Mouse (Mus musculus): ENCODE data around the gene Ssu2. TPM values are rescaled to one million over a fixed set of nuclear protein-coding genes. Genes with fewer than 3 reads are reported as not detected.

Ssu2 gene
- total RNA-seq (2022): 1 to 10 TPM in 3 of 4 experiments, under 1 TPM in 1; 0.94 to 1.7 (median 1.4) TPM

DNA sequence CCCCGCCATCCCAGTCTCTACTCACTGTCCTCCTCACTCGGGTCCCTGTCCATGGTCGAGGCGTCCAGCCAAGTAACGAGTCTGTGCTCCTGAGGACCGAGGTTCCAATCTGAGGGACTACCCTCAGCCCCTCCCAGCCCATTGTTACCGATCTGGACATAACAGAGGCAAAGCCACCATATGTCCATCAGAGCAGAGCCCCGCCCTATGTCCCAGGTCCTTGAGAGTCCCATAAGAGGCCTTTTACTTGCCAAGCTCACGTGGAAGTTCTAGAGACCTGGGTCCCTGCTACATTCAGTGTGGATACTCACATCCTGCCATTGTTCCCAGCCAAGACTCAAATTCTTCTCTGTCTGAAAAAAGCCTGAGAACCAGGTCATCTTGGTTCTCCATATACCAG is at the start of gene Ssu2:
TSS of gene Ssu2 (minus strand) at position 77 of the 400 bp plus-strand sequence.
- DNase-seq (ENCODE audit: low spot score): peak; percentile 44

DNA sequence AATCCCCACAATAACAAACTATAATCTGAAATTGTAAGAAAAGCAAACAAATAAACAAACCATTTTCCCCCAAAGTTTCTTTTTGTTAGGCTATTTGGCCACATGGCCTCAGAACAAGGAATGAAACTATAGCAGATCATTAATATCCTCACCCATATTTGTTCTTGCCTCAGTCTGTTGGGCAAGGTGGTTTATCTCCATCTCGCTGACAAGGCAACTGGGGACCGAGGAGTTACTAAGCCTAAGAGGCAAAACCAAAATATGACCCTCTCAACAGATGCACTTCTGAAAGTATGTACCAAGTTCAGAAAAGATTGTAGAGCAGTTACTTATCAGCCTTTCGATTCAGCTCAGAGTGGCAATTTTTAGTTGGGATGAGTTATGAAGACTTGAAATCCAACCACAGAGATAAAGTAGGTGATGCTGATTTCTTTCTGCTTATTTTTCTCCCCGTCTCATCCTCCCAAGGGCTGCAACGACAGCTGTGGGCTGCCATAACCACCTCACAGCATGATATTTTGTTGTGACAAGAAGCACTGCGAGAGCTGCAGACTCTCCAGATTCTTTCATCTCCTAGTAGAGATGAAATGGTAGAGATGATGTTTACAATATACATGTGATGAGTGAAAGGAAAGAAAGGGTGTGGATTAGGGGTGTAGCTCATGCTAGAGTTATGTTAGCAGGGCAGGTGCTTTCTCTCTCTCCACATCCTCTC is 38.4 kb upstream of the Ssu2 start:
- no peak for DNase-seq (ENCODE audit: low spot score)

DNA sequence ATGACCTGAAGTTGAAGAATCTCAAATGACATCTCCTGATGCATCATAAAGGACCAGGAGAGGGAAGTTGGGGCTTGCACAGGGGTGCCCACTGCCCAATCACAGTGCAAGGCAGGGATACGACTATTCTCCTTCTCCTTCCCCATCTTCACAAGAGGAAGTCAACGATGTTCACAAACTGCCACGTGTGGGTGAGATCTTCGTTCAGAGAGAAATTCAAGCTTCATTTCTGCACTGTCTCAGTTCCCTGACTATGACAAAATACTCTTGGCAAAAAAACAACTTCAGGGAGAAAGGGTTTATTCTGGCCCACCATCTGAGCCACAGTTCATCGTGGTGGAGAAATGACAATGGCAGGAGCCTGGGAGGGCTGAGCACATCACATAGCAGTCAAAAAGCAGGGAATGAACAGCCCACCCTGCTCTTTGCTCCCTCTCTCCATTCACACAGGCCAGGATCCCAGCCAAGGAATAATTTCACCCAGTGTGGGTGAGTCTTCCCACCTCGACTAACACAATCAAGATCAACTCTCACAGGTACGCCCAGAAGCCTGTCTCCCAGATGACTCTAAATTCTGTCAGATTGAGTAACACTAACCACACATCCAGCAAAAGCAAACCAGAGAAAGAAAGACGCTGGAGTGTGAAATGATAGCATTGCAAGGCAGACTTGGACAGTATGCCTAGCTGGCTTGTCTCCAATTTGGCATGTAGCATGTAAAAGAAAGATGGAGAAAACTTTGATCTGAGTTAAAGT is 36.1 kb upstream of the Ssu2 start:
- no peak for DNase-seq (ENCODE audit: low spot score)

DNA sequence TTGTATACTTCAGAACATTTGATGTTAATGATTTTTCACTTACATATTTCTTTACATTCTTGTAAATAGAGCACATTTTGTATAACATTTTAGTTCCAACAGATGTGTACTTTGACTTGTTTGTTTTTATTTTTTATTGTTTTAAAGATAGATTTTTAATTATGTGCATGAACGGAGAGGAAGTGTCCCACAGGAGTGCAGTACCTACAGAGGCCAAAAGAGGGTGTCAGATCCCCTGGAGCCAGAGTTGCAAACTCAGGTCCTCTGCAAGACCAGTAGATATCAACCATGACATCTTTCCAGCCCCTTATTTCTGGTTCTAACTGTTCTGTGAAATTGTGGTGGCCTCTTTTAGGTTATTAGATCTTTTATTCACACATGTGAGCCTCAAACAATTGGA is 33.1 kb upstream of the Ssu2 start:
- no peak for DNase-seq (ENCODE audit: low spot score)

DNA sequence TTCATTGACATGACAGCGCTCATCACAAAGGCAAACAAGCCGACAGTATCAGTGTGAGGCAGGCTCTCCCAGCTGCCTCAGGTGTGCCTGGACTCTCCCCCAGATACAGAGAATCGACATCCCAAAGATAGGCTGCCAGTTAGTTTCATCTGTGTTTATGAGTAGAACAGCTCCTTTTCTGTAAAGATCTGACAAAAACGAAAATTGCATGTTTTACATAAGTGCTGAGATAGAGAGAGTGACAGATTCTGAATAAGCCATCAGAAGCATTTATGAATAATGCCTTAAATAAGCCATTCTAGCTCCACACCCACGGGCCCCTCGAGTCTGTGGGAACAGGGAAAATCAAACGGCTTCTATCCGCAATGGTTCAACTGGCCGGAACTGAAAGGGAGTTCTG is 31.5 kb upstream of the Ssu2 start:
- DNase-seq (ENCODE audit: low spot score): no peak

DNA sequence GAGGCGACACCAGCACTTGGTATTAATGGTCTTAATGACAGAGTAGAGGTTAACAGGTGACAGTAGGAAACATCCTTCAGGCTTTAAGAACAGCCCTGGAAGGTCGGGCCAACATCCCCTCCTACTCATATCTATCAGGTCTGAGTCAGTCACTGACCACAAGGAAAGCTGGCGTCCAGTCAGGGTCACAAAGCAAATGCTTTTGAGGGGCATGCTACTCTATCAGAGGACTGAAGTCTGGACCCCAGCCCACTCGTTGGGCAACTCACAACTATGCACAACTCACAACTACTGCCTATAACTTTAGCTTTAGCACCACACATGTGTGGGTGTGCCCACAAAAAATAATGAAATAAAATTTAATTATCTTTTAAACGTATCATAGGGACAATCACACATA is 16.3 kb upstream of the Ssu2 start:
- DNase-seq (ENCODE audit: low spot score): no peak

DNA sequence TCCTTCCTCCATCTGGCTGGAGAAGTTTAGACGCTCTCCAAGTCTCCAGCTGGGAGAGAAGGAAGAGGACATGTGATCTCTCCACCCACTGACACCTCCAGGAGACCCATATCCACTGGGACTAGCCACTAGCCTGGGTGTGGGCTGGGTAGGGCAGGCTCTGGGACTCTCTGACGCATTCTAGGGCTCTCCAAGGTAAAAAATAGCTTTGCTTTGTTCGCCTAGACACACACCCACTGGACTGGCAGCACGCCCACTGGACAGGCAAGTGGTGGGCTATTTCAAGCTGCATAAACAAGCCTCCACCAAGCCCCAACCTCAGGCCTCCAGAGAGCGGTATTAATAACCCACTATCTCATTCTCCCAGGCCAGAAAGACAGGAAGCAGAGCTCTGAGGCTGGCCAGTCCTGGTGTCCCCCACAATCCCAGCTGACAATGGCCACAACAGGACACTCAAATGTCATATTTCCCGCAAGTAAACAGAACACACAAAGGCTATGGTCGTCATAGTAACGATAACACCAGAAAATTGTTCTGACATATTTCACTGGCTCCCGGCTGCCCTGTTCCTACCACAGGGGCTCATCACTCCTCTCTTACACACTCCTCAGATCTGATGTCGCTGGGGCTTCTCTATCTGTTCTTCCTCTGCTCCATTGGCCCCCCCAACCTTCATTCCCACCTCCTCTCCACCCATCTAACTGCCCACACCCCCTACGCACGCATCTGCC is 14.3 kb upstream of the Ssu2 start:
- peak; percentile 96 for DNase-seq (ENCODE audit: low spot score)

DNA sequence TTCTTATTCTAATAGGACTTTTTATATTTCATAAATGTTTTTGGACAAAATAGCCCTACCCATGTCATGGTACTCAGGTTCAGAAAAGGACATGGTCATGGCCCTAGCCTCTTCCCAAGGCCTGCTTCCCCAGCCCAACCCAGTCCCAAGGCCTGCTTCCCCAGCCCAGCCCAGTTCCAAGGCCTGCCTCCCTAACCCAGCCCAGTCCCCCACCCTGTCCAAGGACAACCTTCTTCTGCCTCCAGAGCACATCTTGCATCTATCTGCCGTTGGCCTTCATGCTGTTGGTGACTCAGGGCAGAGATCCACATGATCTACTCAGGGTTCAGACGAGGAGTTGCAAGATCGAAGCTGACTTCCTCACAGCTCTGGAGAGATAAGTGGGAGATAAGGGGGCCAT is 9.5 kb upstream of the Ssu2 start:
- no peak for DNase-seq (ENCODE audit: low spot score)

DNA sequence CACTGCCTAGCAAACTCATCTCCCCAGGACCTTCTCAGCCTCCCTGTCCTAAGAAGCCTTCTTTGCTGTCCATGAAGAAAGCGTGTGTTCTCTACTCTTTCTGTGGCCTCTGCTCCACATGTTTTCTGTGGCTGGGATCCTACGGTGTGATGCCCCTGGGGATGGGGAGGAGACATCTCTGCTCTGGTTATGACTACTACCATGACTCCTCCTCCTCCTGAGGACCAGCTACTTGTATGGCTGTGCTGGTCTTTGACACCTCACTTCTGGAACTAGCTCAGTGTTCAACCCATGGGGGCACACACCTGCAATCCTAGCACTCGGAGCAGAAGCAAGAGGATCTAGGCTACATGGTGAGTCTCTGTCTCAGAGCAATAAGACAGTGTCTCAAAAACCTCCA is 8.5 kb upstream of the Ssu2 start:
- DNase-seq (ENCODE audit: low spot score): no peak

DNA sequence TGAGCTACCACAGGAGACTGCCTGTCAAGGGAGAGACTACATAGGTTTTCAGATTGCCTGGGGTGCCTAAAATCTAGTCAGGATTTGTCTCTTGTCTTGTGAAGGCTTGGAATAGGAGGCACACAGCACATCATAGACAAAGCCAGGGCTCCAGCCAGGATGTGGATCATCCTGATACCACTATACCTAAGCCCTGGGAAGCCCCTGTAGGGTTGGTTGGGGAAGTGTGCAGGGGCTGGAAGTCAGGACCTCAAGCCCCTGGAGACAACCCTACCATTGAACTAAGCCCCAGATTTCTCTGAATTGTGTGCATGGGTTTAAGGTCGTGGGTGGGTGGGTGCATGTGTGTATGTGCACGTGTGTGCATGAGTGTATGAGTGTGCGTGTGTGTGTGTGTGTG is 562 bp upstream of the Ssu2 start:
- DNase-seq (ENCODE audit: low spot score): no peak

DNA sequence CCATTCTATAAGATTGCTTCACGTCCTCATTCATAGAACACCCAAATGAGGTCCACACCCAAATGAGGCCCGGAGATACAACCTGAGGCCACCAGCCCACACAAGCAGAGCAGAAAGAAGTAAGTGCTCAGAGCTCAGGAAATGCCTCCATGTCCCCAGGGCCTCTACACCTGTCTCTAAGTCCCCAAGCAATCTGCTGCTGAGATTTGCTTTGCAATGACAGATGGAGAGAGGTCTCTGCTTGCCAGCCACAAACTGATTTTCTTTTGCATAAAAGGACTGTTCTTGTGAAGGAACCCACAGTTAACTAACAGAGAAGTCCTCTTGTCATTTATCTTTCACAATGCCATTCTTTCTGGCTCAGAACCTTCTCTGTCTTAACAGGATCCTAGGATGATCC is 1.6 kb downstream of the Ssu2 start:
- no peak for DNase-seq (ENCODE audit: low spot score)

DNA sequence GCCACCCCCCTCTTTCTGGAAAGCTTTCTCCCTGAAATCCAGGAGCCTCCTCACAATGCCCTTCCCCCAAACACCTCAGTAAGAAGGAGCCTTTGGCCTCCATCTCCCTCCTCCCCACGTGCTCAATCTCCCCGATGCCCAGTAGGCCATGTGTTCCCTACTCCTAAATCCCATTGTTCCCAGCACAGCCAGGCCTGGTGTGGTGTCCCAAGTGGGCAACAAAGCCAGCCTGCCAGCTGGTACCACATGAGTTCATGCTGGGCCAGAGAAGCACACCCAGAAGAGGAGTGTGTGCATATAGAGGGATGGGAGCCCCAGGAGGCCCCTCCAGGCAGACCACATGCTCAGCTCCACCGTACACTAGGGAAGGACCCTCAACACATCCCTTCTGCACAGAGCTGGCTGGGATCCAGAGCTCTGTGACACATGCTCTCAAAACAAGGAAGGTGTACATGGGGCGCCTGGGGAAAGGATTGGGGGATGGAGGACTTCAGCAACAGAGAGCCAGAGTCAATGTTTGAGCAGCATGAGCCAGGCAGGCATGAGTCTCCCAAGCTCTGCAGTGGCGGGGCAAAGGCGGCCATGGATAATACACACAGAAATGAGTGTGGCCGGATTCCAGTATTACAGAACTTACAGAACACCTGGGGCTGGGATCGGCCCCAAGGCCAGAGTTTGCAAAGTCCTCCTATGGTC is 4.7 kb downstream of the Ssu2 start:
- no peak for DNase-seq (ENCODE audit: low spot score)

DNA sequence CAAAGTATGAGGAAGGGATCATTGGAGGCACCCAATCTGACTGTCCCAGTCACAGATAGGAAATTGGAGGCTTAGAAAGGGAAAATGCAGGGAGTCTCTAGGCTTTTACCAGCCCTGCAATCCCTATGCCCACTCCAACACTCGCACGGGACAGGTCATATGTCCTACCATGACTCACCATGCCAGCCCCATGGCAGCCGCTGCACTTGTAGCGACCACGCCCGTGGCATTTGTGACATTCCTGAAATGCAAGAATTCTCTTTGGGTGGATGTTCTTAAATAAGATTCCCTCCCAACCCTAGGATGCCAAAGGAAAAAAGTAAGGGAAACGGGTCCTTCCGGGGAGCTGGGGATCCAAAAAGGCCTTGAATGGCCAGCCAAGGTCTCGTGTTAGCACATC is 8.8 kb downstream of the Ssu2 start:
- no peak for DNase-seq (ENCODE audit: low spot score)

DNA sequence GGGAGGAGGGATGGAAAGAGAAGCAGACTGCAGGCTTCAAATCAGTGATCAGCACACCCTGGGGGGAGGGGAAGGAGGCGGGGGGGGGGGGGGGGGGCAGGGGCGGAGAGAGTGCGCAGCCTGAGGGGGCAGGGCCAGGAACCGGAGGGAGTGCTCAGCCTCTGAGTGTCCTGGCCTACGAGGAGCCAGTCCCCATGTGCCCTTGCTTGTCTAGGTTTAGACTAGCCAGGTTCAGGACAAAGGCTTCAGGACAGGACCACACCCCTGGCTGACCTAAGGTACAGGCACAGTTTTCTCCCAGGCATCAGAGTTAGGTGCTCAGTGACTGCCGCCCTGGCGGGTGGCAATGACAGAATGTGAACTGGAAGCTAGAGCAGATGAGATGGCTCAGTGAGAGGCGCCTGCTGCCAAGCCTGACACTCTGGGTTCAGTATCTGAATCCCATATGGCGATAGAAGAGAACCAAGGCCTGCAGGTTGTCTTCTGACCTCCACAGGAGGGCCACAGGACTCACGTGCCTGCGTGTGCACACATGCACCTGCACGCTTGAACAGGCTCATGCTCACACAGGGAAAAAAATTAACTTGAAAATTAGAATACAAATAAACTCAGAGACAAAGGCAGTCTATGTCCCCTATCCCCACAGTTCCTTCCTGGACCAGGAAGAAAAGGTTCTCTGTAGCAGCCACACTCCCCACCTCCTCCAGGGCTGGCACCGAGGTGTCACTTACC is 12.0 kb downstream of the Ssu2 start:
- no peak for DNase-seq (ENCODE audit: low spot score)

DNA sequence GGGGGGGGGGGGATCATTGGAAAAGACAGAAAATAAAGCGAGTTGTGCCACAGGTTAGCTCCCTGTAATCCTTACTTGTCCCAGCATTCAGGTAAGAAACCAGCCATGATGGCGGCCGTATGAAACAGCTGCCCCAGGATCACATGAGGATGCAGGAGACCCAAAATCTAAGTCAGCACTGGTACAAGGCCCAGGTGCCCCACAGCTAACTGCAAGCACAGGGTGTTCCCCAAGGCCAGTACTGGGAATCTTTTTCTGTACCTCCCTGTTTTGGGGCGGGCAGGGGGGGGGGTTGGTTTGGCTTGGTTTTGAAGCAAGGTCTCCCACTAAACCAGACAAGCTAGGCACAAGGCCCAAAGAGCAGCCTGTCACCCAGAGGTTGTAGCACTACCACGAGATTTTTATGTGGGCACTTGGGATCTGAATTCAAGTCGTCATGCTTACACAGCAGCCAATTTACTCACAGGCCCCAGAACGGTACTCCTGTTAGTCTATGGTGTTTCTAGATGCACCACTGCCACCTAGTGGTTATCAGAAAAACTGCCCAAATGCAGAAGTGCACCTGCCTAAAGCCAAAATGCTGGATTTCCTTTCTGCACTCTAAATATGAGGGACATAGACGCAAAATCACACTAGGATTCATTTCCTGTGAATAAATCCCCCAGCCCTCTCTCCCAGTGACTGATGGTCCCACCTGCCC is 13.8 kb downstream of the Ssu2 start:
- DNase-seq (ENCODE audit: low spot score): peak; percentile 33

DNA sequence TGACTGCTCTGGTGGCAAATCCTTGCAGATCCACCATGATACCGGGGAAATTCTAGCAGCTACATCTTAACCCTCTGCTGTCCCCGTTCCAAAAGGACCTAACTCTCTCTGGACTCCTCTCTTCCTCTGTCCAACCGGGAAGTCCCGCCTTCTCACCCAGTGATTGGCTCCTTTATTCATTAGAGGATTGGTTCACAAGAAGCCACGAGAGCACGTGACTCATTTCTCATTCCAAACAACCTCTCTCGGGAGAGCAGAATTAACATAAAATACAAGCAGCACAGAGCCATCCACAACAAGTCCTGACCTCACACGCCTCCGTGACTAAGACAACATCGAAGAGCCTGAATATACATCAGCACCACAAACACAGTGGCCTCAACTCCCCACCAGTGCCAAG is 22.5 kb downstream of the Ssu2 start:
- DNase-seq (ENCODE audit: low spot score): peak; percentile 7

DNA sequence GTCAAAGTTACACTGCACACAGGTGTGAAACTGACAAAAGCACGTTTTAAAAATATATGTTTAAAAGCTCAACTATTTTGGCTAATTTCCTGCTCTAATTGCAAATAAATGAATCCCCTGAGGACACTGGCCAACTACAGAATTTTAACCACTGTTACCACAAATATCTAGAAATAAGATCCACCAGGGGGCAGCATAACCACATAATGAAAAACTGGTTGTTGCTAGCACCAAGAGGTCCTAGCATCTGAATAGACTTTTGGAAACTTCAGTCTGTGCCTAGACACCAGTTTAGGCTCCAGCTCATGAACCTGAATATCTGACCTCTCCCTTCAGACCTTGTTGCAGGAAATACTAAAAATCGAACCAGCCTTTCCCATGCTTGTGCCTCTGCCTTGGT is 23.2 kb downstream of the Ssu2 start:
- peak; percentile 85 for DNase-seq (ENCODE audit: low spot score)

DNA sequence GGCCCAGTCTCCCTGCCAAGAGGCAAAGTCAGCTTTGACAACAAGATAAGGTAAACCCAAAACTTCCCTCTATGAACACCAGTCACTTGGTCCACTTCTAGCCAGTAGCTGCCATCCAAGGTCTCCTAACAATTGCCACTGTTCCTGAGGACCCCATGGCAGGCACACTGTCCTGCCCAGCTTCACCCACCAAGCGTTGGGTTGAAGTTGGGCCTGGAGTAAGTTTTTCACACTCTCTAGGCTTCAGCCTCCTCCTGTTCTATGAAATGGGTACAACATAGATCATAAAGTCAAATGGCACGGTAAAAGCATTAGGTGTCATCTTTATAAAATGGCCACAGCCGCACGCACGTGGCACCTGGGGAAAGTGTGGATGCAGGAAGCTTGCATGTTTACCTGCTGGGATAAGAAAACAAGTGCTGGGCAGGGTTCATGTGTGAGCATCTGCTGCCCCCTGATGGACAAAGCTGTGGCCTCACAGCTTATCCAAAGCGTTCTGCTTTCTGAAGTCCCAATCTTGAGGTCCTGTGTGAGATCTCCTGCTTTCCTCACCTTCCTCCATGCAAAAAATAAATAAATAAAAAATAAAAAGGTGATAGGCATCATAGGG is 25.4 kb downstream of the Ssu2 start:
- DNase-seq (ENCODE audit: low spot score): peak; percentile 57

DNA sequence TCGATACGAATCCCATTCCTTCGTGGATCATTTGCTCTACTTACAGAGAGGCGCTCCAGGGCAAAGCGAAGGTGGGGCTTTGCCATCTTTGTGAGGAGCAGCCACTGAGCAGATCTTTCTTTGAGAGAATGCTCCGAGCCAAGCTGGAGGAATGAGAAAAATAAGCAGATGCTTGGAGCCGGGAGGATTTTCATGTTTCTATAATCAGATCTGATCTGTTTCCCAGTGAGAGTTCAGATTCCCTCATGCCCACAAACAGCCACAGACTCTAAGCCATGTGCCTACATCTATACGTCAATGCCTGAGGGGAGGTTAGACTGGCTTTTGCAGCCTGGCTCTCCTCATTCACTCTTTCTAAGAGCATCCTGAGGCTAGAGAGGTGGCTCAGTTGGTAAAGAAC is 27.1 kb downstream of the Ssu2 start:
- no peak for DNase-seq (ENCODE audit: low spot score)

DNA sequence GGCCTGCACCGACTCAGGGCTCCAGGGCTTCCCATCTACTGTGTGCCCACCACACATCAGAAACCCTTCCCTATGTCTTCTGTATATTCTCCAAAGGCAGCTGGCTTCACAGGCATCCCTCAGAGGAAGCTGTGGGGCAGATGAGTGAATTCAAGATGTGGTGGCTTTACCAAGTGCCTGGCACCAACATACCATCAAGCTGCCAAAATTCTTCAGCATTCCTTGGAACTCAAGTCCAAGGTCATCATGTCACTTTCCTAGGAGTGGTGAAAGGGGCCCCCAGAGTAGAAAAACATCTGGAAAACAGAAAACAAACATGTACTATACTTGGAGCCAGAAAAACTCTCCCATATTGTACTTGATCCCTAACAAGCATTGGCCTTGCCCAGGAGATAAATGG is 28.5 kb downstream of the Ssu2 start:
- DNase-seq (ENCODE audit: low spot score): no peak

Data from heart, adult 8-10 months (tissue).